Mouse (Mus musculus): ENCODE data around the gene Nucb1.
"Not testable (repeated sequence)": the region's sequence is repeated elsewhere in the genome, so short reads cannot be mapped to it uniquely, and the experiment has no call there.

The Nucb1 gene

GRCm38 (mm10) chr7:45524841-45525621 lies 14.8 kb upstream of the Nucb1 start:
- DNase-seq (ENCODE audit: low spot score in 2 of 2): no peak

GRCm38 (mm10) chr7:45523678-45524170 lies 13.5 kb upstream of the Nucb1 start:
- no peak for DNase-seq (ENCODE audit: low spot score in 2 of 2)

- DNase-seq (ENCODE audit: low spot score in 2 of 2): no peak
Measured at GRCm38 (mm10) chr7:45522957-45523676, 12.9 kb upstream of the Nucb1 start.

- DNase-seq (ENCODE audit: low spot score in 2 of 2): no peak
Measured at GRCm38 (mm10) chr7:45522194-45522752, 12.1 kb upstream of the Nucb1 start.

GRCm38 (mm10) chr7:45521728-45522184 lies 11.6 kb upstream of the Nucb1 start:
- DNase-seq (ENCODE audit: low spot score in 2 of 2): peak; percentile 87 to 92

- DNase-seq (ENCODE audit: low spot score in 2 of 2): no peak
Measured at GRCm38 (mm10) chr7:45520605-45521004, 10.4 kb upstream of the Nucb1 start.

- DNase-seq (ENCODE audit: low spot score in 2 of 2): no peak
Measured at GRCm38 (mm10) chr7:45519345-45520120, 9.3 kb upstream of the Nucb1 start.

- no peak for DNase-seq (ENCODE audit: low spot score in 2 of 2)
Measured at GRCm38 (mm10) chr7:45518618-45519017, 8.4 kb upstream of the Nucb1 start.

GRCm38 (mm10) chr7:45516846-45517245 lies 6.6 kb upstream of the Nucb1 start:
- DNase-seq (ENCODE audit: low spot score in 2 of 2): not testable (repeated sequence)

GRCm38 (mm10) chr7:45515436-45515835 lies 5.2 kb upstream of the Nucb1 start:
- DNase-seq (ENCODE audit: low spot score in 2 of 2): no peak

- no peak for DNase-seq (ENCODE audit: low spot score in 2 of 2)
Measured at GRCm38 (mm10) chr7:45514411-45514810, 4.2 kb upstream of the Nucb1 start.

GRCm38 (mm10) chr7:45509181-45509882 lies 874 bp downstream of the Nucb1 start:
- no peak for DNase-seq (ENCODE audit: low spot score in 2 of 2)

GRCm38 (mm10) chr7:45508561-45508960 lies 1.6 kb downstream of the Nucb1 start:
- no peak for DNase-seq (ENCODE audit: low spot score in 2 of 2)

GRCm38 (mm10) chr7:45507583-45507982 lies 2.6 kb downstream of the Nucb1 start:
- DNase-seq (ENCODE audit: low spot score in 2 of 2): no peak

- no peak for DNase-seq (ENCODE audit: low spot score in 2 of 2)
Measured at GRCm38 (mm10) chr7:45498427-45498826, 11.8 kb downstream of the Nucb1 start.

- DNase-seq (ENCODE audit: low spot score in 2 of 2): no peak
Measured at GRCm38 (mm10) chr7:45494548-45494947, 15.7 kb downstream of the Nucb1 start.

GRCm38 (mm10) chr7:45492951-45493350 lies 17.3 kb downstream of the Nucb1 start:
- no peak for DNase-seq (ENCODE audit: low spot score in 2 of 2)

- no peak for DNase-seq (ENCODE audit: low spot score in 2 of 2)
Measured at GRCm38 (mm10) chr7:45492225-45492844, 17.9 kb downstream of the Nucb1 start.

GRCm38 (mm10) chr7:45491264-45491663 lies 18.9 kb downstream of the Nucb1 start:
- DNase-seq (ENCODE audit: low spot score in 2 of 2): no peak

GRCm38 (mm10) chr7:45490822-45491221 lies 19.4 kb downstream of the Nucb1 start:
- DNase-seq (ENCODE audit: low spot score in 2 of 2): no peak

GRCm38 (mm10) chr7:45489578-45489977 lies 20.6 kb downstream of the Nucb1 start:
- DNase-seq (ENCODE audit: low spot score in 2 of 2): no peak
